Mouse (Mus musculus) liver, embryonic 11.5 days (tissue): ENCODE measurements around the gene Slc12a6. TPM values are rescaled to one million over a fixed set of nuclear protein-coding genes. Genes with fewer than 3 reads are reported as not detected.

ENCODE experiments used
- ATAC-seq: fragments of 200-750 bp; cut with Nextera tagmentation; replicated peaks from 2 replicates; pipeline ENCODE4 v1.8.0; 2017; ENCODE audit warnings: moderate number of reproducible peaks, mild to moderate bottlenecking, moderate TSS enrichment, moderate library complexity; ENCODE audit not compliant: low FRiP score
- DNase-seq: peaks from one replicate; pipeline ENCODE4 v3.0.0-alpha.2; 2017; ENCODE audit warnings: low spot score
- H3K27ac ChIP-seq: fragments of 300-500 bp; sonication (generic); 2 replicates; pipeline ENCODE4 v1.5.1; 2014; ENCODE audit warnings: mild to moderate bottlenecking, low read depth, low read length, control low read depth
- H3K27me3 ChIP-seq: fragments of 300-500 bp; sonication (generic); replicated peaks from 2 replicates; pipeline ENCODE4 v1.6.1; 2014; ENCODE audit warnings: low read length, mixed read lengths; ENCODE audit not compliant: control insufficient read depth, insufficient read depth
- H3K36me3 ChIP-seq: fragments of 300-500 bp; sonication (generic); 2 replicates; pipeline ENCODE4 v1.6.1; 2014; ENCODE audit warnings: mild to moderate bottlenecking, low read length, moderate library complexity, mixed read lengths; ENCODE audit not compliant: control insufficient read depth, insufficient read depth
- H3K4me1 ChIP-seq: fragments of 300-500 bp; sonication (generic); replicated peaks from 2 replicates; pipeline ENCODE4 v1.6.1; 2014; ENCODE audit warnings: low read length, mixed read lengths; ENCODE audit not compliant: control insufficient read depth, insufficient read depth
- H3K4me2 ChIP-seq: fragments of 300-500 bp; sonication (generic); 2 replicates; pipeline ENCODE4 v1.6.1; 2014; ENCODE audit warnings: mild to moderate bottlenecking, control low read depth, moderate library complexity
- H3K4me3 ChIP-seq: fragments of 300-500 bp; sonication (generic); 2 replicates; pipeline ENCODE4 v1.5.1; 2014; ENCODE audit warnings: low read depth, low read length, control low read depth
- H3K9ac ChIP-seq: fragments of 300-500 bp; sonication (generic); 2 replicates; pipeline ENCODE4 v1.6.1; 2014; ENCODE audit warnings: low read depth, low read length, control low read depth
- H3K9me3 ChIP-seq: fragments of 300-500 bp; sonication (generic); 2 replicates; pipeline ENCODE4 v1.6.1; 2016; ENCODE audit warnings: low read length, inconsistent platforms, mixed read lengths; ENCODE audit not compliant: control insufficient read depth
- WGBS: fragments of 180-500 bp; shearing (Covaris S2); extraction: QIAGEN DNeasy Blood & Tissue Kit; methylation state at CpG from one replicate; pipeline ENCODE4 v1.1.7; 2014; 5-methylcytosine and 5-hydroxymethylcytosine counted together
- polyA plus RNA-seq: library from polyadenylated mRNA; unstranded; fragments of >200 nt; fragmentation: Nextera tagmentation; extraction: Ambion mirVana; gene quantifications from 2 replicates; pipeline ENCODE4 v1.2.1, GENCODE M21; 2014

Gene Slc12a6
- polyA plus RNA-seq, 1 experiment from 2014 or later = 12.3 TPM

- DNase-seq (no peak), ATAC-seq (peak; percentile 71)
- no peaks in the 10 kb centered on the region for H3K9me3 ChIP-seq
- peaks cover 12% of the 10 kb centered on the region for H3K4me1 ChIP-seq
- H3K9ac ChIP-seq = no peak overlapping the region
- H3K36me3 ChIP-seq = no peaks in the 10 kb centered on the region
- no peak overlapping the region for H3K4me3 ChIP-seq
- H3K27ac ChIP-seq = no peak overlapping the region
- H3K4me2 ChIP-seq = peak overlapping the region; percentile 37
- 51% methylated on average over 4 of the region's 4 CpGs for WGBS
- H3K27me3 ChIP-seq = no peaks in the 10 kb centered on the region
These were observed 66.7 kb downstream of the Slc12a6 start for GRCm38 (mm10) chr2:112332051-112332898.

GRCm38 (mm10) chr2:112337211-112337610 is 71.6 kb downstream of the Slc12a6 start:
- Histone ChIP-seq H3K9ac (no peak overlapping the region), H3K27ac (no peak overlapping the region), H3K4me2 (no peak overlapping the region), H3K27me3 (no peaks in the 10 kb centered on the region), H3K4me3 (no peak overlapping the region), H3K36me3 (no peaks in the 10 kb centered on the region; the same call in 1 of the 2 replicates), H3K9me3 (no peaks in the 10 kb centered on the region), H3K4me1 (peaks cover 2% of the 10 kb centered on the region)
- WGBS = 95% methylated on average over 6 of the region's 6 CpGs
- ATAC-seq = no peak
- DNase-seq = no peak

- peaks cover 2% of the 10 kb centered on the region; the same call in 1 of the 2 replicates for H3K36me3 ChIP-seq
- no peak overlapping the region for H3K9ac ChIP-seq
- ATAC-seq = peak; percentile 71; the same call in 1 of the 2 replicates
- H3K9me3 ChIP-seq = no peaks in the 10 kb centered on the region
- H3K4me2 ChIP-seq = no peak overlapping the region
- H3K27me3 ChIP-seq = no peaks in the 10 kb centered on the region
- no peaks in the 10 kb centered on the region for H3K4me1 ChIP-seq
- H3K27ac ChIP-seq = no peak overlapping the region
- 84% methylated on average over 2 of the region's 2 CpGs for WGBS
- H3K4me3 ChIP-seq = no peak overlapping the region
- no peak for DNase-seq
These were observed 74.1 kb downstream of the Slc12a6 start for GRCm38 (mm10) chr2:112339736-112340135.

- no peaks in the 10 kb centered on the region for H3K27me3 ChIP-seq
- 79% methylated on average over 3 of the region's 3 CpGs for WGBS
- H3K9ac ChIP-seq = no peak overlapping the region
- ATAC-seq (no peak), DNase-seq (no peak)
- no peak overlapping the region for H3K4me2 ChIP-seq
- H3K27ac ChIP-seq = no peak overlapping the region
- peaks cover 2% of the 10 kb centered on the region; the same call in 1 of the 2 replicates for H3K36me3 ChIP-seq
- H3K4me1 ChIP-seq = no peaks in the 10 kb centered on the region
- H3K4me3 ChIP-seq = no peak overlapping the region
- H3K9me3 ChIP-seq = no peaks in the 10 kb centered on the region
These were observed 75.5 kb downstream of the Slc12a6 start for GRCm38 (mm10) chr2:112341117-112341516.

GRCm38 (mm10) chr2:112348246-112348645 is 82.6 kb downstream of the Slc12a6 start:
- ATAC-seq = no peak
- Histone ChIP-seq H3K27ac (no peak overlapping the region), H3K9ac (no peak overlapping the region), H3K4me1 (no peaks in the 10 kb centered on the region), H3K9me3 (no peaks in the 10 kb centered on the region), H3K4me2 (no peak overlapping the region), H3K36me3 (peaks cover 6% of the 10 kb centered on the region), H3K27me3 (no peaks in the 10 kb centered on the region), H3K4me3 (no peak overlapping the region)
- DNase-seq = no peak
- 84% methylated on average over 3 of the region's 3 CpGs for WGBS

- no peaks in the 10 kb centered on the region for H3K27me3 ChIP-seq
- H3K36me3 ChIP-seq = peaks cover 16% of the 10 kb centered on the region
- H3K4me2 ChIP-seq = no peak overlapping the region
- WGBS = 90% methylated on average over 7 of the region's 7 CpGs
- no peaks in the 10 kb centered on the region for H3K4me1 ChIP-seq
- H3K9me3 ChIP-seq = no peaks in the 10 kb centered on the region
- H3K27ac ChIP-seq = no peak overlapping the region
- H3K9ac ChIP-seq = no peak overlapping the region
- DNase-seq = no peak
- H3K4me3 ChIP-seq = no peak overlapping the region
- no peak for ATAC-seq
These were observed 88.2 kb downstream of the Slc12a6 start for GRCm38 (mm10) chr2:112353685-112354455.

GRCm38 (mm10) chr2:112359611-112360010 is 94.0 kb downstream of the Slc12a6 start:
- WGBS = 92% methylated on average over 2 of the region's 2 CpGs
- no peak overlapping the region for H3K9ac ChIP-seq
- H3K4me3 ChIP-seq = no peak overlapping the region
- H3K4me1 ChIP-seq = no peaks in the 10 kb centered on the region
- H3K36me3 ChIP-seq = peaks cover 32% of the 10 kb centered on the region
- H3K27me3 ChIP-seq = no peaks in the 10 kb centered on the region
- no peak overlapping the region for H3K4me2 ChIP-seq
- no peaks in the 10 kb centered on the region for H3K9me3 ChIP-seq
- ATAC-seq (no peak), DNase-seq (no peak)
- no peak overlapping the region for H3K27ac ChIP-seq

- H3K27ac ChIP-seq = no peak overlapping the region
- H3K27me3 ChIP-seq = no peaks in the 10 kb centered on the region
- no peak overlapping the region for H3K4me3 ChIP-seq
- no peaks in the 10 kb centered on the region for H3K4me1 ChIP-seq
- no peak overlapping the region for H3K9ac ChIP-seq
- H3K36me3 ChIP-seq = peaks cover 32% of the 10 kb centered on the region
- 89% methylated on average over 12 of the region's 12 CpGs for WGBS
- H3K9me3 ChIP-seq = no peaks in the 10 kb centered on the region
- H3K4me2 ChIP-seq = no peak overlapping the region
- ATAC-seq (no peak), DNase-seq (no peak)
These were observed 94.6 kb downstream of the Slc12a6 start for GRCm38 (mm10) chr2:112360012-112360780.
